Mouse (Mus musculus) Patski (cell line): ENCODE measurements around the gene Hoxa11. TPM values are rescaled to one million over a fixed set of nuclear protein-coding genes. Genes with fewer than 3 reads are reported as not detected.
A peak's percentile ranks its signal among the peaks of the same experiment; 100 is the strongest.

Source experiments
- ATAC-seq: fragments of 100-300 bp; one replicate; pipeline ENCODE4 v1.8.0; 2021
- CTCF ChIA-PET: fragments of 350-600 bp; sonication (Branson Sonifier 250); formaldehyde crosslinking; loops from one replicate; lab custom pipeline; 2022; ENCODE audit warnings: inconsistent platforms; lab: Charles Lee
- POLR2A ChIA-PET: fragments of 350-600 bp; sonication (Branson Sonifier 250); formaldehyde crosslinking; loops from one replicate; lab custom pipeline; 2022; ENCODE audit warnings: antibody characterized with exemption, inconsistent platforms; lab: Charles Lee
- DNase-seq: peaks from one replicate; pipeline ENCODE4 v3.0.0-alpha.2; 2011; ENCODE audit warnings: low read depth, low spot score
- H3K27me3 ChIP-seq: fragments of 371-371 bp; one replicate; pipeline ENCODE4 v1.5.1; 2021
- CTCF ChIP-seq: fragments of 100-300 bp; IDR thresholded peaks from one replicate; pipeline ENCODE4 v1.5.1; 2021
- in situ Hi-C: fragments of 300-500 bp; cut with MboI; formaldehyde crosslinking; loops from 3 replicates; pipeline ENCODE4 v1.11.1; 2018; ENCODE audit warnings: low pct_unique_long_range_greater_than_20kb, mixed read lengths
- polyA plus RNA-seq: library from polyadenylated mRNA; unstranded; gene quantifications from one replicate; pipeline ENCODE4 v1.2.3, GENCODE M21; 2021

The Hoxa11 gene
- polyA plus RNA-seq, 1 experiment from 2014 or later: 19.3 TPM

DNA sequence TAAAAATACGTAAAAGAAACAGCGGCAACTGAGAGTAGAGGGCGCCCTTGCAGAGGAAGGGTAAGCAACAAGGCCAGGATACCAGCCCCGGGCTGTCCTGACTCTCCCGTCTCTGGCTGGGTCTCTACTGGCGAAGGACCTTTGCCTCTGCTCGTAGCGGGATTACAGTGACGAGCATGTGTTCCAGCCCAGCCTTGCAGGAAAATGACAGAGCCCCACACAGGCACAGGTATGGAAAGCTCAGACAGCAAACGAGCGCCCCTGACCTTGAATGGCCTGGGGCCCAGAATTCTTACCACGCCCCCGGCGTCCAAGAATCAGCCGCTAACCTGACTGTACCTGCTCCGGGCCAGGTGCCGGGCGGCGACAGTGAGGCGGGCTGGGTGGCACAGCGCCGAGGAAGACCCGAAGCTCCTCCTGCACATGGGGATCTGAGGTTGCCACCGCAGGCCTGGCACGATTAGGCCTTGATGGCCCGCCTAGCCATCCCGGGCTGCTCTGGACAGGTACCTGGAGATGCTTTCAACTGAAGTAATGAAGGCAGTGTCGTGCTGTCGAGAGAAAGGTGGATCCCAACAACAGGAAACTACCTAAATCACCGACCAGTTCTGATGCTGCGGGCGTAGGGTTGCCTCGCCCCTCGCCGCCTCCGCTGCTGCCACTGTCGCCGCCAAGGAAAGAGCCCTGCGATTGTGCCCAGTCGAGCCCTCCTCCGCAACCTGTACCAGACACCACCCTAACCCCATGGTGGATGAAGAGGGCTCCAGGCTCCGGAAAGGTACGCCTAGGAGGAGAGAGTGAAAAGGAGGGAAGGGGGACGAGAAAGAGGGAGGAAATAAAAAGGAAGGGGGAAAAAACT, 15.8 kb downstream of the Hoxa11 start:
- in situ Hi-C loops: loop anchor here (10.0 to 25.0 kb wide), 4 partner anchors 55 to 1242 kb away; partner anchors contain the start of gene 5730596B20Rik

DNA sequence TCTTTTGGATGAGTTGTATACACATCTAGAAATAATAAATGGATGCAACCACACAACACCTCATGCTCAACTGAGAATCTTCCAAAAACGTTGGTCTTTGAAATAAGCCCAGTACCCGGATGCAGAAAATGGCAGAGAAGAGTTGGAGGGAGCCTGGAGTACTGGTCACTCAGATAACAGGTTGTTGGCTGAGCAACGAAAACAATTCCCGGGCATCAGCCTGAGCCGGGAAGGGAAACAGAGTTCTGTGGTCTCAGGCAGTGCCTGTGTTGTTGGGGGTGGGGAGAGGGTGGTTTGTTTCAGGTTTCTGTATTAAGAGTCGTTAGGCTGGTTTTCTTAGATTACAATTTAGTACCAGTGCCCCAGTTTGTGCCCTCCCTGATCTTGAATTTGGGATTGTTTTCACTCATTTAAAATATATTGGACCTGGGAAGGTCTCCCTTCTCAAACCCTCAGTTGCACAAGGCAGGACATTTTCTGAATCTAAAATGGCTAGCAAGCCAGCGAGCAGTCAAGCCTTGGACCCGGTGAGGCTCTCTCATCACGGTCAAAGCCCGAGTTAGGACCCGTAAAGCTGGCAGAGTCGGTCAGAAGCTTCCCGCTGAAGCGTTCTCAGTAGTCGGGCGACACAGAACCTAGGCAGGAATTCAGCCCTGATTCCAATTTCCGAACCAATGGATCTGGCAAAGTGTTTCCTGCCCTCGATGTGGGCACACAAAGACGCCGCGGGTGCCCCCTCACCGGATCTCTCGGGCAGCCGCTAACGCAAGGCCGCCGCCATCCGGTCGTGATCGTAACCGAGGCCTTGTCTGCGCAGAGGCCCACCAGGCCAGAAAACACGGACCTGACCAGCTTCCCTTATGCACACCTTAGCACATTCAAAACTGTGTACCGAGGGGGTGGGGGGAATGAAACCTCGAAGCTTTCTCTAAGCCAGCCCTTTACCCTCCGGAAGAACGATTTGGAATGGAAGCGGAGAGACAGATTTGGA, 16.8 kb downstream of the Hoxa11 start:
- H3K27me3 ChIP-seq: no peaks in the 10 kb centered on the region
- ChIA-PET POLR2A (interaction anchor here (0.6 to 37.4 kb wide), 5 partner anchors 6 to 736 kb away, joined by 3 to 778 read pairs (median 378); partner anchors contain the start of genes 5730596B20Rik, Gm28308, Hoxa10 and Hoxa11), CTCF (interaction anchor here (1.5 to 4.3 kb wide), 4 partner anchors 10 to 51 kb away, joined by 5 to 23 read pairs (median 13); partner anchors contain the start of gene Hoxa10)
- no peak for TF ChIP-seq CTCF
- in situ Hi-C loops: loop anchor here (10.0 to 25.0 kb wide), 4 partner anchors 54 to 1241 kb away; partner anchors contain the start of gene 5730596B20Rik
- no peak for ATAC-seq
- peak; percentile 13 for DNase-seq

More for the DNA sequence above, 15.8 kb downstream of the Hoxa11 start:
- no peaks in the 10 kb centered on the region for H3K27me3 ChIP-seq
- ATAC-seq (no peak), DNase-seq (peak; percentile 24)
- ChIA-PET POLR2A (interaction anchor here (0.6 to 37.4 kb wide), 4 partner anchors 7 to 735 kb away, joined by 3 to 778 read pairs (median 578); partner anchors contain the start of genes 5730596B20Rik, Gm28308, Hoxa10 and Hoxa11), CTCF (interaction anchor here (1.0 to 4.3 kb wide), 6 partner anchors 8 to 52 kb away, joined by 3 to 23 read pairs (median 6); partner anchors contain the start of genes Hoxa10 and Hoxa7)
- TF ChIP-seq CTCF: no peak

DNA sequence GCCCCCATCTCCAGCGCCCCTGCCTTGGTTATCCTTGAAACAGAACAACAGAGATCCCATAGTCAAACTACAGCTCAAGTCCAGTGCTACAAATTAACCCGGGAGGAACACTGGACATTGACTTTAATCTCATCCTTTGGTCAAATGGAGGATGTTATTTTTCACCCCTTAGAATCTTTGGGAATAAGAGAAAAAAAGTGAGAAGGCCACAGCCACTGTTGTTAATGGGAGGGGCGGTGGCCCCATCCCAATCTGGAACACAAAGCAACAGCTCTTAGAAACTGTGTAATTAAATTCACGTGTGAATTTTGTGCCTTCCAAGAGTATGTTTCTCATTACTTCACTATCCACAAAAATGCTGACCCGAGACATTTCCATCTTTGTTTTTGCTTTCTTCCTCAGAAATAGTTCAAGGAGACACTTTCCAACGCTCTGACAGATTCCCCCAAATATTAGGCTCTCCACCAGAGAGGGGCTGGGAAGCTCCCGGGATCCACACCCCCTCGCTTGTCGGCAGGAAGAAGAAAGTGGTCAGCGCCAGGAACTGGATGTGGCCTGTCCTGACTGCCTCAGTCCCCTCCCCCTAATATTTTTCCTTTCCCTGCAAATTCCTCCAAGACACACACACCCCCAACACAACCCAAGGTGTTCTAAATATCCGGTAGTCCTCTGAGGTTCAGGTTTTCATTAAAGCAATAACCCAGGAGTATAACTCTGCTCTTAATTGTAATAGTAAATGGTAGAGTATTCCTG, 18.0 kb downstream of the Hoxa11 start:
- ATAC-seq: no peak
- CTCF ChIA-PET: interaction anchor here (1.0 to 1.7 kb wide), 5 partner anchors 9 to 237 kb away, joined by 3 to 8 read pairs (median 5); partner anchors contain the start of gene Hoxa10
- POLR2A ChIA-PET: interaction anchor here (0.6 to 37.4 kb wide), 5 partner anchors 9 to 50 kb away, joined by 3 to 778 read pairs (median 153); partner anchors contain the start of genes 5730596B20Rik, Gm28308, Hoxa10 and Hoxa11
- no peak for TF ChIP-seq CTCF
- in situ Hi-C loops: loop anchor here (10.0 to 25.0 kb wide), 4 partner anchors 53 to 1240 kb away; partner anchors contain the start of gene 5730596B20Rik
- no peak for DNase-seq
- no peaks in the 10 kb centered on the region for H3K27me3 ChIP-seq

DNA sequence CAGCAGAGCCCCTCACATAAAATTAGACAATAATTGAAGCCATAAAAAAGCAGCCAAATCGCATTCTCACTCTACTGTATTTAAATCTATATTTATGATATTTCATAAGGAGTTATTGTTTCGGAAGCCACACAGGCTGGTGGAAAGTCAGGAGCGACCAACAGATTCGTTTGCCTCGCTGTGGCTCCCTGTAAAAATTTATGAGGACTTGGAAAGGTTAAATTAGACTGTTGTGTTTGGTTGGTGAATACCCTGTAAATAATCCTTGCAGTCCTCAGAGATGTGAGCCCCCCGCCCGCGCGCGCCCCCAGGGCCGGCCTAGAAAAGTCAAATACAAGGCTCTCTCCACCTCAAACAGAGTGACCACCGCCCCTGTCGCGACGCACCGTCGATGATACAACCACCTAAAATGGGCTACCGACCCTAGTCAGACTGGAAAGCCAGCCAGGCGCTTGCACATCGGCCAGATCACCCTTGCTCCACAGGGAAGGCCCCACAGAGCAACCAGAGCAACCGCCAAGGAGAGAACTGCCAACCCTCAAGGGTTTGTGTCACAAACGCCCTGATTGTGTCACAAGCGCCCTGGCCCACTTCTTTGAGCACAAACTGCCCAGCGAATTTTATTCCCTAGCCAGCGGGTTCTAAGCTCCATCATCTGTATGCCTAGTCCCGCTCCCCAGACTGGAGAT, 18.9 kb downstream of the Hoxa11 start:
- CTCF ChIA-PET: interaction anchor here (1.0 to 1.7 kb wide), 5 partner anchors 8 to 236 kb away, joined by 3 to 8 read pairs (median 5); partner anchors contain the start of gene Hoxa10
- no peak for DNase-seq
- no peak for TF ChIP-seq CTCF
- H3K27me3 ChIP-seq: no peaks in the 10 kb centered on the region
- ATAC-seq: no peak
- in situ Hi-C loops: loop anchor here (10.0 to 25.0 kb wide), 4 partner anchors 52 to 1239 kb away; partner anchors contain the start of gene 5730596B20Rik
- POLR2A ChIA-PET: interaction anchor here (1.3 to 37.4 kb wide), 4 partner anchors 8 to 49 kb away, joined by 5 to 778 read pairs (median 266); partner anchors contain the start of genes 5730596B20Rik, Gm28308, Hoxa10 and Hoxa11

DNA sequence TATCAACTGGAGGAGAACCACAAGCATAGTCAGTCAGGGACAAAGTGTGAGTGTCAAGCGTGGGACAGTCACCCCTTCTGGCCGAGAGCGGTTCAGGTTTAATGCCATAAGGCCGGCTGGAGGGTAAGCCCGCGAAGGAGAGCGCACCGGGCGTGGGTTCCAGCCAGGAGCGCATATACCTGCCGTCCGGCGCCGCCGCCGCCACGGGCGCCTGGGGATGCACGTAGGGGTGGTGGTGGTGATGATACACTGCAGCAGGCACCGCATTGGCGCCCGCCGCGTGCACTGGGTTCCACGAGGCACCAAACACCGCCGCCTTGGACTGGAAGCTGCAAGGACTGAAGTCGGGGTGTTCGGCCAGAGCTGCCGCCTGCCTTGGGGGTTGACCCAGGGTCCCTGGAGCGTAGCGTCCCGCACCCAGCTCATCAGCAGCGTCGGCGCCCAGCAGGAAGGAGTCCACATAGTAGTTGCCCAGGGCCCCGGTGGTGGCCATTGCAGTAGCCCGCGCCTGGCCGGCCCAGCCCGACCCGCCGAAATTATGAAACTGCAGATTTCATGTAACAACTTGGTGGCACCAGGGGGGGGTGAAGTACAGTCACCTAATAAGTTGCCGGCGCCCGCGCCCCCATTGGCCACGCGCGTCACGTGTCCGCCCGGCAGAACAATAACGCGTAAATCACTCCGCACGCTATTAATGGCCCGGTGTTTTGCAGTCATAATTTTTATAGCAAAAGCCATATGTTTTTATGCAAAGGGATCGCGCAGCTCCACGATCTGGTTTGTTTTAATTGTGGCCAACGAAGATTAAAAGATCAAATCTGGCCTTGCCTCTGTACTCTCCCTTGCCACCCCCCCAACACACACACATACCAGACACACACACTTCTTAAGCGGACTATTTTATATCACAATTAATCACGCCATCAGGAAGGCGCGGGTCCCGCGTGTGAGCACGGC, 19.7 kb downstream of the Hoxa11 start:
- peak; percentile 20 for ATAC-seq
- no peak for DNase-seq
- no peaks in the 10 kb centered on the region for H3K27me3 ChIP-seq
- no peak for TF ChIP-seq CTCF
- ChIA-PET POLR2A (interaction anchor here (0.9 to 37.4 kb wide), 4 partner anchors 13 to 228 kb away, joined by 3 to 778 read pairs (median 266); partner anchors contain the start of genes 5730596B20Rik, Gm28308, Hoxa10 and Hoxa11), CTCF (interaction anchor here (0.7 kb wide), 1 partner anchor 34 kb away, joined by 3 read pairs; the partner anchor contains the start of gene Hoxa4)
- in situ Hi-C loops: loop anchor here (10.0 to 25.0 kb wide), 4 partner anchors 51 to 1239 kb away; partner anchors contain the start of gene 5730596B20Rik

DNA sequence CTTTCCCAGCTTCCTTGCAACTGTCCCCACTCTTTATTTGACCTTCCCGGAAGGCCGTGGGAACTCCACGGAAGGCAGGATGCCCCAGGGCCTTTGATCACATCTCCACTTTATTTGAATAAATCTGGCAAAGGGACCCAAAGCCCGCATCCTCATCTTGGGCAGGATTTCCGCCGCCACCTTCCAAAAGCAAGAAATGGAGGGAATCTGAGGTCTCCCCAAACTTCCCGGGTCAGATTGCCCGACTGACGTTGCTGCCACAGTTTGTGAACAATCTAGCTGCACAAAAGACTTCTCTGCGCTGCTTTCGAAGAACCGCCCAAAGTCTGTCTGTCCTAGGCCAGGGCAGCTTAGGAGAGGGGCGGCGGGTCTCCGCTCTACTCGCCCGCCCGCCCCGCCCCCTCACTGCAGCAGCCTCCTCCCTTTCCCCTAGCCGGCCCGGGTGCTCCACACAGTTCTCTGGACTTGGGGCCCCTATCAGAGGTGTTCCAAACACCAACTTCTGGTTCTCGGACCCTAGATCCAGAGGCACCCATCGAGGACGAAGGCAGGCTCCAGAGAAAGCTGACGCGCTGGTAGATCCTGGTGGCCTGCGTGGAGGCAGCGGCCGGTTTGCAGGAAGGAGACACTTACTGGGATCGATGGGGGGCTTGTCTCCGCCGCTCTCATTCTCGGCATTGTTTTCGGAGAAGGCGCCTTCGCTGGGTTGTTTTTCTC, 20.6 kb downstream of the Hoxa11 start:
- in situ Hi-C loops: loop anchor here (5.0 to 25.0 kb wide), 7 partner anchors 50 to 1238 kb away; partner anchors contain the start of genes 5730596B20Rik and Cbx3

More for the DNA sequence above, 20.6 kb downstream of the Hoxa11 start:
- ATAC-seq (no peak), DNase-seq (no peak)
- no peaks in the 10 kb centered on the region for H3K27me3 ChIP-seq
- no peak for TF ChIP-seq CTCF
- ChIA-PET CTCF (interaction anchor here (0.7 to 3.7 kb wide), 5 partner anchors 11 to 1024 kb away, joined by 3 to 21 read pairs (median 5); partner anchors contain the start of genes Gm28308, Hoxa3 and Hoxa4), POLR2A (interaction anchor here (0.6 to 37.4 kb wide), 6 partner anchors 13 to 227 kb away, joined by 3 to 778 read pairs (median 81); partner anchors contain the start of genes 5730596B20Rik, Gm28308, Hoxa10 and Hoxa11)
